Mouse (Mus musculus) neural tube, embryonic 15.5 days (tissue): Measurements from ENCODE around the gene Cpeb2. TPM values are rescaled to one million over a fixed set of nuclear protein-coding genes. Genes with fewer than 3 reads are reported as not detected.

ENCODE experiments used
- ATAC-seq: fragments of 200-750 bp; cut with Nextera tagmentation; 2 replicates; pipeline ENCODE4 v1.8.0; 2017; ENCODE audit warnings: mild to moderate bottlenecking, moderate TSS enrichment, moderate library complexity; ENCODE audit not compliant: low FRiP score
- H3K27ac ChIP-seq: fragments of 300-500 bp; sonication (generic); replicated peaks from 2 replicates; pipeline ENCODE4 v1.5.1; 2015; ENCODE audit warnings: mild to moderate bottlenecking, inconsistent platforms
- H3K27me3 ChIP-seq: fragments of 300-500 bp; sonication (generic); replicated peaks from 2 replicates; pipeline ENCODE4 v1.6.1; 2015; ENCODE audit warnings: inconsistent platforms
- H3K36me3 ChIP-seq: fragments of 300-500 bp; sonication (generic); 2 replicates; pipeline ENCODE4 v1.6.1; 2015; ENCODE audit warnings: inconsistent platforms
- H3K4me1 ChIP-seq: fragments of 300-500 bp; sonication (generic); 2 replicates; pipeline ENCODE4 v1.6.1; 2015; ENCODE audit warnings: inconsistent platforms
- H3K4me2 ChIP-seq: fragments of 300-500 bp; sonication (generic); 2 replicates; pipeline ENCODE4 v1.6.1; 2015; ENCODE audit warnings: inconsistent platforms, mild to moderate bottlenecking, moderate library complexity
- H3K4me3 ChIP-seq: fragments of 300-500 bp; sonication (generic); replicated peaks from 2 replicates; pipeline ENCODE4 v1.5.1; 2015; ENCODE audit warnings: mild to moderate bottlenecking, inconsistent platforms
- H3K9ac ChIP-seq: fragments of 300-500 bp; sonication (generic); replicated peaks from 2 replicates; pipeline ENCODE4 v1.6.1; 2015; ENCODE audit warnings: mild to moderate bottlenecking, inconsistent platforms
- H3K9me3 ChIP-seq: fragments of 300-500 bp; sonication (generic); replicated peaks from 2 replicates; pipeline ENCODE4 v1.6.1; 2016; ENCODE audit warnings: inconsistent platforms
- WGBS: fragments of 180-500 bp; shearing (Covaris S2); methylation state at CpG from one replicate; pipeline ENCODE4 v1.1.7; 2015; ENCODE audit warnings: mixed read lengths; 5-methylcytosine and 5-hydroxymethylcytosine counted together
- polyA plus RNA-seq: library from polyadenylated mRNA; unstranded; fragments of >200 nt; fragmentation: Nextera tagmentation; extraction: Ambion mirVana; gene quantifications from 2 replicates; pipeline ENCODE4 v1.2.1, GENCODE M21; 2015

Cpeb2 gene
- polyA plus RNA-seq, 1 experiment from 2014 or later, result 15.6 TPM

DNA sequence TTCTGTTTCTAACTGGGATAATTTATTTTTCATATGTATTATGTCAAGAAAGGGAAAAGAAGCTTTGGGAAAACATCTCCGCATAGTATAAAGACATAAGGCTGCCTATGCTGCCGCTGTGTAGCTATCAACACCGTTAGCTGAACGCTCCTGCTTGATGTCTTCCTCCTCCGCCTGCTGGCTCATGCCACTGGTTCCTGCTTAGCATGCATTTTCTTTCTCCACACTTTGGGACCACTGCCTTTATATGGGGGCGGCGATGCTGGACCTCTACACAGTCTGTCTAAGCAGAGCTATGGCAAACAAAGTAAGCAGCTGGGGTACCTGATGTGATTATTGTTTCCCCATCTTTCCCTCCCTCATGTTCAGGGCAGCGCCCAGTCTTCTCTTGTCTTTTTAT lies 13.3 kb downstream of the Cpeb2 start:
- no peak overlapping the region for H3K4me2 ChIP-seq
- 89% methylated on average over 8 of the region's 8 CpGs for WGBS
- H3K27ac ChIP-seq, result no peak overlapping the region
- H3K4me3 ChIP-seq, result no peak overlapping the region
- peaks cover 15% of the 10 kb centered on the region for H3K36me3 ChIP-seq
- no peak overlapping the region for H3K9ac ChIP-seq
- no peak for ATAC-seq
- no peaks in the 10 kb centered on the region for H3K9me3 ChIP-seq
- H3K27me3 ChIP-seq, result no peaks in the 10 kb centered on the region
- peaks cover 18% of the 10 kb centered on the region; the same call in 1 of the 2 replicates for H3K4me1 ChIP-seq

DNA sequence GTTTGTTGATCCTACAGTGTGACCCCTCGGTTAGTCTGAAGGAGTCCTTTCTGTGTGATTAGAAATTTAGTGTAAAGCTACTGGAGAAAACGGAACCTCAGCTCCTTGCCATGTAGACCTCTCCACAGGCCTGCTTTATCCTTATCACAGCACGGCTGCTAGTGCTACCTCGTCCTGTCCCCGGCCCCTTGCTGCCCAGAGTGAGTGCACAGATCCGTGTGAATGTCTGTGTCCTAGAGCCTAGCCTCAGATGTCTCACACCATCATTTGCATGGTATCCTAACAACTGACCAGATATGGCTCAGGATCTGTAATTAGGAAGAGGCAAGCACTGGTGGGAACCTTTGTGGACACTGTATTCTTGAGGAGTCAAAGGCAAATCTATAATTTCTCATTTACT lies 14.0 kb downstream of the Cpeb2 start:
- Histone ChIP-seq H3K27ac (no peak overlapping the region), H3K36me3 (peaks cover 19% of the 10 kb centered on the region), H3K27me3 (no peaks in the 10 kb centered on the region), H3K4me2 (no peak overlapping the region), H3K4me3 (no peak overlapping the region), H3K9me3 (no peaks in the 10 kb centered on the region), H3K4me1 (peaks cover 14% of the 10 kb centered on the region; the same call in 1 of the 2 replicates), H3K9ac (no peak overlapping the region)
- 85% methylated on average over 6 of the region's 6 CpGs for WGBS
- ATAC-seq, result no peak

DNA sequence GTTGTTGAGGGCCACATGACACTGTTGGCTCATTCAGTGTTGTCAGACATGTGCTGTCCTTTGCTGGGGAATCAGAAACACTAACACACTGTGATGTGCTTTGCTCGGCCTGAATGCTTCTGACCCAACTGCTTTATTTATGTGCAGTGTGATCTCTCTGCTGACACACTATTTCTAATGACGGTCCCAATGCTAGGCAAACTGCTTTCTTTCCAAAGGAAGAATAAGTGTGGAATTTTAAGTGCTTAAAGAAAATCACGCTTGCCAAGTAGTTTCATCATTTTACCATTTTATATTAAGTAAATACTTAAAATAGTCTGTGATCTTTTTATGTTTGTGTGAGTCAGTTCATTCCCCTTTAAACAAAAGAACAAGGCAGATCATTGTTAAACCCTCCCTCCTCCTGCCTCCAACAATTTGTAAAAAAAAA lies 15.0 kb downstream of the Cpeb2 start:
- Histone ChIP-seq H3K27ac (no peak overlapping the region), H3K9ac (no peak overlapping the region), H3K36me3 (peaks cover 19% of the 10 kb centered on the region), H3K4me1 (peaks cover 11% of the 10 kb centered on the region; the same call in 1 of the 2 replicates), H3K4me3 (no peak overlapping the region), H3K9me3 (no peaks in the 10 kb centered on the region), H3K4me2 (no peak overlapping the region), H3K27me3 (no peaks in the 10 kb centered on the region)
- peak; percentile 69; the same call in 1 of the 2 replicates for ATAC-seq
- 25% methylated on average over 3 of the region's 3 CpGs for WGBS

DNA sequence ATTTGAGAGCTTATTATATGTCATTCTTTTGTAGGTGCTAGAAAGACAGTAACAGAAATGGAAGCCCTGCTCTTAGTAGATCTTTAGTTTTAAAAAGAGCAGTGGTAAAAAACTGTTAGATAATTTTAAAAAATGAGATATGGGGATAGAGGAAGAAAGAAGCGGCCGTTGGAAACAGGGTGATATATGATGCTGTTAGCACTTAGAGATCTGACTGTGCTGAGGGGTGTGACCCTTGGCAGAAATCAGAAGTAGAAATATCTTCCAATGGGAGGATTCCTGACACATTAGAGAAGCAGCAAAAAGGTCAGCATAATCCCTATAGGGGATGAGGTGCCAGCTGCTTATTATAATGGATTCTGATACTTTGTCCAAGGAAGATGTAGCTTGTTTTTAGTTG lies 24.5 kb downstream of the Cpeb2 start:
- WGBS, result 72% methylated on average over 2 of the region's 2 CpGs
- ATAC-seq, result no peak
- Histone ChIP-seq H3K9ac (no peak overlapping the region), H3K4me3 (no peak overlapping the region), H3K27me3 (no peaks in the 10 kb centered on the region), H3K4me2 (no peak overlapping the region), H3K9me3 (no peaks in the 10 kb centered on the region), H3K36me3 (no peaks in the 10 kb centered on the region), H3K27ac (no peak overlapping the region), H3K4me1 (0 out of 2 replicates have a peak, but pooled peaks cover 3% of the 10 kb centered on the region)

- WGBS, result 89% methylated on average over 3 of the region's 3 CpGs
- Histone ChIP-seq H3K9me3 (no peaks in the 10 kb centered on the region), H3K4me1 (0 out of 2 replicates have a peak, but pooled peaks cover 3% of the 10 kb centered on the region), H3K4me2 (no peak overlapping the region), H3K27me3 (no peaks in the 10 kb centered on the region), H3K4me3 (no peak overlapping the region), H3K36me3 (no peaks in the 10 kb centered on the region), H3K9ac (no peak overlapping the region), H3K27ac (no peak overlapping the region)
- no peak for ATAC-seq
These were observed 25.6 kb downstream of the Cpeb2 start for GRCm38 (mm10) chr5:43258472-43259142.

- WGBS, result 63% methylated on average over 6 of the region's 6 CpGs
- H3K27me3 ChIP-seq, result no peaks in the 10 kb centered on the region
- no peak overlapping the region for H3K27ac ChIP-seq
These were observed 28.8 kb downstream of the Cpeb2 start for GRCm38 (mm10) chr5:43261814-43262213.

GRCm38 (mm10) chr5:43263951-43264350 lies 31.0 kb downstream of the Cpeb2 start:
- H3K36me3 ChIP-seq, result no peaks in the 10 kb centered on the region
- no peak for ATAC-seq
- H3K4me1 ChIP-seq, result 0 out of 2 replicates have a peak, but pooled peaks cover 3% of the 10 kb centered on the region
- WGBS, result 87% methylated on average over 4 of the region's 4 CpGs
- no peak overlapping the region for H3K27ac ChIP-seq
- H3K27me3 ChIP-seq, result no peaks in the 10 kb centered on the region
- no peak overlapping the region for H3K9ac ChIP-seq
- H3K4me3 ChIP-seq, result no peak overlapping the region
- no peak overlapping the region for H3K4me2 ChIP-seq
- H3K9me3 ChIP-seq, result no peaks in the 10 kb centered on the region

More at GRCm38 (mm10) chr5:43261814-43262213, 28.8 kb downstream of the Cpeb2 start:
- 0 out of 2 replicates have a peak, but pooled peaks cover 3% of the 10 kb centered on the region for H3K4me1 ChIP-seq
- no peak for ATAC-seq
- H3K4me2 ChIP-seq, result no peak overlapping the region
- no peaks in the 10 kb centered on the region for H3K36me3 ChIP-seq
- H3K9me3 ChIP-seq, result no peaks in the 10 kb centered on the region
- no peak overlapping the region for H3K4me3 ChIP-seq
- H3K9ac ChIP-seq, result no peak overlapping the region

DNA sequence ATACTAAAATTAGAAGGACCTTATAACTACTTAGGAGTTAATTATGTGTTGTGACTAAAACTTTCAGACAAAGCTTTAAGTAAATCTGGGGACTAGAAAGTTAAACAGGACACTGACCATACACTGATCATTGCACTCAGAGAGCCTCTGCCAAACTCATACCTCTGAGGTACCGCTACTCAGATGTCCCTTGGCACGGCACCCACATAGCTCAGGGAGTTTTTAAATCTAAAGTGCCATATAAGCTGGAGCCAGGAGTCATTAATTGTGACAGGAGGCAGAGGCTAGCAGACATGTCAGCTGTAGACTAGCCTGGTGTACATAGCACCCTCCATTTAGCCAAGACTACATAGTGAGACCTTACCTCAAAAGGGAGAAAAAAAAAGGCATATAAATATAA lies 31.7 kb downstream of the Cpeb2 start:
- Histone ChIP-seq H3K4me3 (no peak overlapping the region), H3K9me3 (no peaks in the 10 kb centered on the region), H3K4me2 (no peak overlapping the region), H3K36me3 (no peaks in the 10 kb centered on the region), H3K27me3 (no peaks in the 10 kb centered on the region), H3K4me1 (0 out of 2 replicates have a peak, but pooled peaks cover 3% of the 10 kb centered on the region), H3K27ac (no peak overlapping the region), H3K9ac (no peak overlapping the region)
- 72% methylated on average over 2 of the region's 2 CpGs for WGBS
- ATAC-seq, result no peak

- H3K27me3 ChIP-seq, result no peaks in the 10 kb centered on the region
- no peak for ATAC-seq
- H3K36me3 ChIP-seq, result peaks cover 12% of the 10 kb centered on the region
- no peaks in the 10 kb centered on the region for H3K4me1 ChIP-seq
- no peaks in the 10 kb centered on the region for H3K9me3 ChIP-seq
- no peak overlapping the region for H3K27ac ChIP-seq
- no peak overlapping the region for H3K4me3 ChIP-seq
- H3K9ac ChIP-seq, result no peak overlapping the region
- no peak overlapping the region for H3K4me2 ChIP-seq
- 100% methylated on average over 1 of the region's 1 CpGs for WGBS
These were observed 45.0 kb downstream of the Cpeb2 start for GRCm38 (mm10) chr5:43277982-43278381.

GRCm38 (mm10) chr5:43279774-43280173 lies 46.8 kb downstream of the Cpeb2 start:
- 82% methylated on average over 3 of the region's 3 CpGs for WGBS
- no peaks in the 10 kb centered on the region for H3K9me3 ChIP-seq
- no peaks in the 10 kb centered on the region for H3K27me3 ChIP-seq
- no peaks in the 10 kb centered on the region for H3K4me1 ChIP-seq
- H3K4me2 ChIP-seq, result no peak overlapping the region
- no peak overlapping the region for H3K27ac ChIP-seq
- H3K4me3 ChIP-seq, result no peak overlapping the region
- peaks cover 28% of the 10 kb centered on the region for H3K36me3 ChIP-seq
- no peak for ATAC-seq
- H3K9ac ChIP-seq, result no peak overlapping the region

DNA sequence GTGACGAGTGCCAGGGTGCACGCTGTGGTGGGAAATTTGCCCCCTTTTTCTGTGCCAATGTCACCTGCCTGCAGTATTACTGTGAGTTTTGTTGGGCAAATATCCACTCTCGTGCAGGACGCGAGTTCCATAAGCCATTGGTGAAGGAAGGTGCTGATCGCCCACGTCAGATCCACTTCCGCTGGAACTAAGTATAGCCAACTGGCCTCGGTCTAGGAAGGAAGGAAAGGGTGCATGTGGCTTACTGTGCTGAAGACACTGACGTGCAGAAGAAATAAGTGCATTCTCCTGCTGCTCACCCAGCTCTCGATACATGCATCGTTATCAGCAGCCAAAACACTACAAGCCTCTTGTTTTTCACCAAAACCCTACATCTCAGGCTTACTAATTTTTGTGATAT lies 52.8 kb downstream of the Cpeb2 start:
- 88% methylated on average over 12 of the region's 12 CpGs for WGBS
- no peaks in the 10 kb centered on the region for H3K9me3 ChIP-seq
- no peak overlapping the region for H3K4me2 ChIP-seq
- H3K27ac ChIP-seq, result no peak overlapping the region
- H3K4me3 ChIP-seq, result no peak overlapping the region
- no peaks in the 10 kb centered on the region for H3K4me1 ChIP-seq
- H3K27me3 ChIP-seq, result no peaks in the 10 kb centered on the region
- no peak overlapping the region for H3K9ac ChIP-seq
- ATAC-seq, result no peak
- H3K36me3 ChIP-seq, result peaks cover 38% of the 10 kb centered on the region

GRCm38 (mm10) chr5:43289752-43290446 lies 56.9 kb downstream of the Cpeb2 start:
- Histone ChIP-seq H3K4me2 (no peak overlapping the region), H3K36me3 (peaks cover 19% of the 10 kb centered on the region), H3K9me3 (no peaks in the 10 kb centered on the region), H3K4me3 (no peak overlapping the region), H3K4me1 (no peaks in the 10 kb centered on the region), H3K27ac (no peak overlapping the region), H3K27me3 (no peaks in the 10 kb centered on the region), H3K9ac (no peak overlapping the region)
- ATAC-seq, result 0 out of 2 replicates have a peak, but pooled peaks have one; percentile 16
- WGBS, result 84% methylated on average over 8 of the region's 8 CpGs
